Mouse (Mus musculus) midbrain, embryonic 15.5 days (tissue): ENCODE measurements around the gene Morc3. TPM values are rescaled to one million over a fixed set of nuclear protein-coding genes. Genes with fewer than 3 reads are reported as not detected.
A peak's percentile ranks its signal among the peaks of the same experiment; 100 is the strongest.

Experiments used
- ATAC-seq: fragments of 200-750 bp; cut with Nextera tagmentation; replicated peaks from 2 replicates; pipeline ENCODE4 v1.8.0; 2017; ENCODE audit warnings: moderate TSS enrichment
- H3K27ac ChIP-seq: fragments of 300-500 bp; sonication (generic); 2 replicates; pipeline ENCODE4 v1.5.1; 2015; ENCODE audit warnings: mild to moderate bottlenecking, inconsistent platforms
- H3K27me3 ChIP-seq: fragments of 300-500 bp; sonication (generic); replicated peaks from 2 replicates; pipeline ENCODE4 v1.6.1; 2015; ENCODE audit warnings: inconsistent platforms
- H3K36me3 ChIP-seq: fragments of 300-500 bp; sonication (generic); replicated peaks from 2 replicates; pipeline ENCODE4 v1.6.1; 2015; ENCODE audit warnings: inconsistent platforms
- H3K4me1 ChIP-seq: fragments of 300-500 bp; sonication (generic); 2 replicates; pipeline ENCODE4 v1.6.1; 2015; ENCODE audit warnings: inconsistent platforms
- H3K4me2 ChIP-seq: fragments of 300-500 bp; sonication (generic); 2 replicates; pipeline ENCODE4 v1.6.1; 2015; ENCODE audit warnings: inconsistent platforms, mild to moderate bottlenecking, moderate library complexity
- H3K4me3 ChIP-seq: fragments of 300-500 bp; sonication (generic); 2 replicates; pipeline ENCODE4 v1.5.1; 2015; ENCODE audit warnings: mild to moderate bottlenecking, inconsistent platforms
- H3K9ac ChIP-seq: fragments of 300-500 bp; sonication (generic); 2 replicates; pipeline ENCODE4 v1.6.1; 2015; ENCODE audit warnings: mild to moderate bottlenecking, inconsistent platforms
- H3K9me3 ChIP-seq: fragments of 300-500 bp; sonication (generic); 2 replicates; pipeline ENCODE4 v1.6.1; 2016; ENCODE audit warnings: inconsistent platforms
- WGBS: fragments of 180-500 bp; shearing (Covaris S2); methylation state at CpG from one replicate; pipeline ENCODE4 v1.1.7; 2015; ENCODE audit warnings: mixed read lengths; 5-methylcytosine and 5-hydroxymethylcytosine counted together
- polyA plus RNA-seq: library from polyadenylated mRNA; unstranded; fragments of >200 nt; fragmentation: Nextera tagmentation; extraction: Ambion mirVana; gene quantifications from 2 replicates; pipeline ENCODE4 v1.2.1, GENCODE M21; 2015

Gene Morc3
- polyA plus RNA-seq, 1 experiment from 2014 or later: 34.1 TPM

GRCm38 (mm10) chr16:93918679-93919060 is 86.7 kb downstream of the Morc3 start:
- ATAC-seq: no peak
- Histone ChIP-seq H3K9ac (no peak overlapping the region), H3K36me3 (no peaks in the 10 kb centered on the region), H3K4me3 (no peak overlapping the region), H3K4me1 (no peaks in the 10 kb centered on the region), H3K4me2 (peak overlapping the region; percentile 41), H3K27ac (no peak overlapping the region), H3K9me3 (no peaks in the 10 kb centered on the region), H3K27me3 (no peaks in the 10 kb centered on the region)
- WGBS: 61% methylated on average over 8 of the region's 8 CpGs

- no peak overlapping the region for H3K4me2 ChIP-seq
- H3K27me3 ChIP-seq: no peaks in the 10 kb centered on the region
- no peak overlapping the region for H3K9ac ChIP-seq
- H3K27ac ChIP-seq: no peak overlapping the region
- no peaks in the 10 kb centered on the region for H3K36me3 ChIP-seq
- no peak for ATAC-seq
- H3K9me3 ChIP-seq: no peaks in the 10 kb centered on the region
- no peak overlapping the region for H3K4me3 ChIP-seq
- H3K4me1 ChIP-seq: no peaks in the 10 kb centered on the region
- WGBS: 74% methylated on average over 20 of the region's 20 CpGs
Observed at GRCm38 (mm10) chr16:93919189-93919588, 87.3 kb downstream of the Morc3 start.

DNA sequence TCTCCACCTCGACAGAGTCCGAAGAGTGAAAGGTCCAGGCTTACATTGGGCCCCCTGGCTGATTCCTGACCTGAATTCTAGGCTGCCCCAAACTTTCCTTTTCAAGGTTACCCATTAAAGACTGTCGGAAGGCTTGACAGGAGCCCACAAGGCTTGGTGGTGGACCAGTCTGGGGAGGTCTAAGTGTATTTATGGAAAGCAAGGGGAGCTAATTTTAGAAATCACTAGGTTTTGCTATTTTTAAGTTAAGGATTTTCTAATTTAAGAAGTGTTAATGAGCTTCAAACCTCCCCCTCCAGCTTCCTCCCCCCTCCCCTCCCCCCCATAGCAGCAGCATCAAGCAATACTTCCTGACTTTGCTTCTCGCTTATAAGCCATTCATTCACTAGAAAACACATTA is 88.8 kb downstream of the Morc3 start:
- no peaks in the 10 kb centered on the region for H3K9me3 ChIP-seq
- no peak overlapping the region for H3K4me3 ChIP-seq
- H3K9ac ChIP-seq: no peak overlapping the region
- WGBS: 75% methylated on average over 4 of the region's 4 CpGs
- ATAC-seq: no peak
- H3K4me2 ChIP-seq: no peak overlapping the region
- no peaks in the 10 kb centered on the region for H3K4me1 ChIP-seq
- no peaks in the 10 kb centered on the region for H3K36me3 ChIP-seq
- H3K27ac ChIP-seq: no peak overlapping the region
- H3K27me3 ChIP-seq: no peaks in the 10 kb centered on the region

DNA sequence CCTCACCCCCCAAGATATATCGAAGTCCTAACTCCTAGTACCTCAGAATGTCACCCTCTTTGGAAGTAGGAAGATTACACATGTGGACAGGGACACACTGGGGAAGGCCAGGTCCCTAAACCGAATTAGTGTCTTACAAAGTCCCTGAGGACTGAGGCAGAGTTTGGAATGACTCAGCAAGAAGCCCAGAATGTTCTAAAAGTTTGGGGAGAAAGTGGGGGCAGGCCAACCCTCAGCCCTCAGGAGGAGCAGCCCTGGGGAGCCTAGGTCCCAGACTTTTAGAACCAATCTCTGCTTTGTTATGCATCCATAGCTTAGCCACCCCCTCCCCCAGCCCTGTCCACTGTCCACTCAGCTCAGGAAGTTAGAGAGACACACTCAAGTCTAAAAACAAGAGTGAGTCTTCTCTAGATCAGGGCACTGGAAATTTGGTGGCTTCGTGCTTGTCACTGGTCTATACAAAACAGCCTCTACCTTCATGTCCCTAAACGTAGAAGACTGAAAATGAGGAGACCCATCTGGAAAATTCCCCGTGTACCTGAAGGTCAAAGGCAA is 91.0 kb downstream of the Morc3 start:
- Histone ChIP-seq H3K4me1 (no peaks in the 10 kb centered on the region), H3K27me3 (no peaks in the 10 kb centered on the region), H3K36me3 (no peaks in the 10 kb centered on the region), H3K9me3 (no peaks in the 10 kb centered on the region), H3K4me2 (no peak overlapping the region), H3K27ac (no peak overlapping the region), H3K9ac (no peak overlapping the region), H3K4me3 (no peak overlapping the region)
- whole genome bisulfite sequencing: 77% methylated on average over 5 of the region's 5 CpGs
- no peak for ATAC-seq

DNA sequence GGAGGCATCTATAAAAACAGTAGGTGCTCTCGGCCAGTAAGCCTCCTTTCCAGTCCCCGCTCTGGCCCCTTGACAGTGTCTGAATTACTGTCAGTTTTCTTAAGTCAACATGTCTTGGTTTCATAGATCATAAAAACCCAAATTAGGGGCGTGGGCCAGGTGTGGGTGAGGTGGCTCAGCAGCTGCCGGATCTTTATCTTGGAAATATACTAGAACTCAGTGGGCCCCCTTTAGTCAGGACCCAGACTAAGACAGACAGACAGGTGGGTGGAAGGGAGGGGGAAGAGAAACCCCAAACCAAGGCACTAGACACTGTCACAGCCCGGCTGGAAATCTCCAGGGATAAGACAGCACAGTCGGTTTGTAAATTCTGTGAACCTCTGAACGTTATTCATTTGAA is 91.9 kb downstream of the Morc3 start:
- no peak overlapping the region for H3K4me3 ChIP-seq
- H3K4me2 ChIP-seq: no peak overlapping the region
- no peaks in the 10 kb centered on the region for H3K4me1 ChIP-seq
- no peaks in the 10 kb centered on the region for H3K27me3 ChIP-seq
- no peaks in the 10 kb centered on the region for H3K36me3 ChIP-seq
- ATAC-seq: no peak
- H3K27ac ChIP-seq: no peak overlapping the region
- no peaks in the 10 kb centered on the region for H3K9me3 ChIP-seq
- WGBS: 75% methylated on average over 7 of the region's 7 CpGs
- H3K9ac ChIP-seq: no peak overlapping the region

Other genes starting within 250 kb of the Morc3 start
- 19.4 and 21.2 TPM in 2 replicates for gene Setd4, start 228.1 kb upstream of the Morc3 start, polyA plus RNA-seq
- gene Cbr1, start 226.3 kb upstream of the Morc3 start, polyA plus RNA-seq: 146 and 150 TPM in 2 replicates
- gene Gm5678, start 204.0 kb upstream of the Morc3 start, polyA plus RNA-seq: not detected in 2 replicates
- gene Cbr3, start 148.9 kb upstream of the Morc3 start, polyA plus RNA-seq: 1.6 and 1.7 TPM in 2 replicates
- 40.9 and 43.8 TPM in 2 replicates for gene Dop1b, start 120.2 kb upstream of the Morc3 start, polyA plus RNA-seq
- gene Chaf1b, start 51.8 kb downstream of the Morc3 start, polyA plus RNA-seq: 15.3 and 17.0 TPM in 2 replicates
- gene Cldn14, start 176.7 kb downstream of the Morc3 start, polyA plus RNA-seq: not detected in 2 replicates